Mouse (Mus musculus) liver, adult 2 months (tissue): ENCODE measurements around the gene Trim66.

Source experiments
- CTCF ChIP-seq: fragments of 200-500 bp; IDR thresholded peaks from 2 replicates; pipeline ENCODE4 v1.5.1; 2011; ENCODE audit warnings: low read depth, low read length, control low read depth
- POLR2A ChIP-seq: fragments of 200-500 bp; IDR thresholded peaks from 2 replicates; pipeline ENCODE4 v1.6.1; 2011; ENCODE audit warnings: low read length, control low read depth; ENCODE audit not compliant: insufficient read depth; ENCODE audit errors: extremely low read depth

DNA sequence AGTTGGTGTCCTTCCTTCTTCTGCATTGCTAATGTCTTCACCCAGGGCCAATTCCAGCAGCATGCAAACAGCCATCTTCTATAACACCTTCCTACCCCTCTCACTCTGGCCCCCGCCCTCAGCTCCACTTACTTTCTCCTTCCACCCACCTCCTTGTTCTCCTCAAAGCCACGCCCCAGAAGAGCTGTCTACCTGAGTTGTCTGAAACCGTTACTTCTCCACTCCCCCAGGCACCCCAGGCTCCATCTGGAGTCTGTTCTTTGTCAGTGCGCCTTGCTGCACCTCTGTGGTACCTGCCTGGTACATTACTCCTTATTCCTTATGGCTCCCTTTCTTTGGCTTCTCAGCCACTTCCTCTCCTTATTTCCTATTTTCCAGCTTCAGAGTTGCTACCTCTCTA lies 25.2 kb upstream of the Trim66 start:
- no peak for TF ChIP-seq POLR2A
- TF ChIP-seq CTCF: no peak
